Mouse (Mus musculus): ENCODE data around the gene Utp3. TPM values are rescaled to one million over a fixed set of nuclear protein-coding genes. Genes with fewer than 3 reads are reported as not detected.

The Utp3 gene
- polyA plus RNA-seq, 1 experiment from 2014 or later, result 71.1 TPM

GRCm38 (mm10) chr5:88595537-88596455 lies 41.5 kb downstream of the Utp3 start:
- no peak for ATAC-seq (ENCODE audit: insufficient number of reproducible peaks, insufficient read depth, low FRiP score, low TSS enrichment, low read depth)
- Histone ChIP-seq H3K36me3 (no peaks in the 10 kb centered on the region), H3K9me3 (no peaks in the 10 kb centered on the region), H3K4me3 (replicated peaks) (no peak overlapping the region), H3K9ac (replicated peaks) (no peak overlapping the region), H3K4me1 (replicated peaks) (no peaks in the 10 kb centered on the region), H3K4me2 (no peak overlapping the region), H3K27me3 (no peaks in the 10 kb centered on the region), H3K27ac (no peak overlapping the region)
- 72% methylated on average over 5 of the region's 5 CpGs for WGBS

- Histone ChIP-seq H3K4me2 (no peak overlapping the region), H3K9ac (replicated peaks) (no peak overlapping the region), H3K4me1 (replicated peaks) (no peaks in the 10 kb centered on the region), H3K36me3 (no peaks in the 10 kb centered on the region), H3K27me3 (no peaks in the 10 kb centered on the region), H3K9me3 (no peaks in the 10 kb centered on the region), H3K27ac (no peak overlapping the region), H3K4me3 (replicated peaks) (no peak overlapping the region)
- WGBS, result 86% methylated on average over 6 of the region's 6 CpGs
- no peak for ATAC-seq (ENCODE audit: insufficient number of reproducible peaks, insufficient read depth, low FRiP score, low TSS enrichment, low read depth)
Measured at GRCm38 (mm10) chr5:88598961-88599360, 44.7 kb downstream of the Utp3 start.

GRCm38 (mm10) chr5:88602030-88602429 lies 47.8 kb downstream of the Utp3 start:
- no peak overlapping the region for H3K4me3 ChIP-seq (replicated peaks)
- H3K4me2 ChIP-seq, result no peak overlapping the region
- ATAC-seq (ENCODE audit: insufficient number of reproducible peaks, insufficient read depth, low FRiP score, low TSS enrichment, low read depth), result no peak
- H3K36me3 ChIP-seq, result no peaks in the 10 kb centered on the region
- WGBS, result 86% methylated on average over 2 of the region's 2 CpGs
- H3K4me1 ChIP-seq (replicated peaks), result peaks cover 5% of the 10 kb centered on the region; the same call in 1 of the 2 replicates
- H3K9me3 ChIP-seq, result no peaks in the 10 kb centered on the region
- H3K9ac ChIP-seq (replicated peaks), result no peak overlapping the region
- H3K27me3 ChIP-seq, result no peaks in the 10 kb centered on the region
- H3K27ac ChIP-seq, result no peak overlapping the region

GRCm38 (mm10) chr5:88602713-88603112 lies 48.5 kb downstream of the Utp3 start:
- ATAC-seq (ENCODE audit: insufficient number of reproducible peaks, insufficient read depth, low FRiP score, low TSS enrichment, low read depth), result no peak
- 76% methylated on average over 3 of the region's 3 CpGs for WGBS

GRCm38 (mm10) chr5:88604046-88604445 lies 49.8 kb downstream of the Utp3 start:
- 89% methylated on average over 3 of the region's 3 CpGs for WGBS
- Histone ChIP-seq H3K27ac (no peak overlapping the region), H3K4me3 (replicated peaks) (no peak overlapping the region), H3K4me2 (no peak overlapping the region), H3K27me3 (no peaks in the 10 kb centered on the region), H3K9me3 (no peaks in the 10 kb centered on the region), H3K9ac (replicated peaks) (no peak overlapping the region), H3K4me1 (replicated peaks) (peaks cover 5% of the 10 kb centered on the region; the same call in 1 of the 2 replicates), H3K36me3 (no peaks in the 10 kb centered on the region)
- ATAC-seq (ENCODE audit: insufficient number of reproducible peaks, insufficient read depth, low FRiP score, low TSS enrichment, low read depth), result no peak

More at GRCm38 (mm10) chr5:88602713-88603112, 48.5 kb downstream of the Utp3 start:
- Histone ChIP-seq H3K27me3 (no peaks in the 10 kb centered on the region), H3K27ac (no peak overlapping the region), H3K9ac (replicated peaks) (no peak overlapping the region), H3K36me3 (no peaks in the 10 kb centered on the region), H3K9me3 (no peaks in the 10 kb centered on the region), H3K4me2 (no peak overlapping the region), H3K4me1 (replicated peaks) (peaks cover 5% of the 10 kb centered on the region; the same call in 1 of the 2 replicates), H3K4me3 (replicated peaks) (no peak overlapping the region)

- Histone ChIP-seq H3K4me1 (replicated peaks) (peaks cover 5% of the 10 kb centered on the region; the same call in 1 of the 2 replicates), H3K9ac (replicated peaks) (no peak overlapping the region), H3K4me2 (no peak overlapping the region), H3K27ac (no peak overlapping the region), H3K36me3 (no peaks in the 10 kb centered on the region), H3K9me3 (no peaks in the 10 kb centered on the region), H3K4me3 (replicated peaks) (no peak overlapping the region), H3K27me3 (no peaks in the 10 kb centered on the region)
- WGBS, result 93% methylated on average over 7 of the region's 7 CpGs
- ATAC-seq (ENCODE audit: insufficient number of reproducible peaks, insufficient read depth, low FRiP score, low TSS enrichment, low read depth), result 0 out of 2 replicates have a peak, but pooled peaks have one; percentile 37
Measured at GRCm38 (mm10) chr5:88604641-88605358, 50.5 kb downstream of the Utp3 start.

Other genes starting within 250 kb of the Utp3 start
- not detected in 2 replicates for gene Prol1, start 237.2 kb upstream of the Utp3 start, polyA plus RNA-seq (2016; fragmentation: Nextera tagmentation; extraction: Ambion mirVana)
- not detected in 2 replicates for gene Amtn, start 178.4 kb upstream of the Utp3 start, polyA plus RNA-seq (2016; fragmentation: Nextera tagmentation; extraction: Ambion mirVana)
- 1.3 and 2.1 TPM in 2 replicates for gene Ambn, start 98.5 kb upstream of the Utp3 start, polyA plus RNA-seq (2016; fragmentation: Nextera tagmentation; extraction: Ambion mirVana)
- gene Enam, start 66.5 kb upstream of the Utp3 start, polyA plus RNA-seq (2016; fragmentation: Nextera tagmentation; extraction: Ambion mirVana), result 0.06 and 0.50 TPM in 2 replicates
- not detected in 2 replicates for gene Jchain, start 26.6 kb upstream of the Utp3 start, polyA plus RNA-seq (2016; fragmentation: Nextera tagmentation; extraction: Ambion mirVana)
- gene Rufy3, start 10.6 kb downstream of the Utp3 start, polyA plus RNA-seq (2016; fragmentation: Nextera tagmentation; extraction: Ambion mirVana), result 13.8 TPM in 2 replicates
- gene Grsf1, start 121.7 kb downstream of the Utp3 start, polyA plus RNA-seq (2016; fragmentation: Nextera tagmentation; extraction: Ambion mirVana), result 67.6 and 71.5 TPM in 2 replicates
- 11.8 and 12.9 TPM in 2 replicates for gene Mob1b, start 166.4 kb downstream of the Utp3 start, polyA plus RNA-seq (2016; fragmentation: Nextera tagmentation; extraction: Ambion mirVana)
- gene Dck, start 210.5 kb downstream of the Utp3 start, polyA plus RNA-seq (2016; fragmentation: Nextera tagmentation; extraction: Ambion mirVana), result 70.1 and 72.6 TPM in 2 replicates